Mouse (Mus musculus) embryonic facial prominence, embryonic 13.5 days (tissue): ENCODE measurements around the gene F13b. TPM values are rescaled to one million over a fixed set of nuclear protein-coding genes. Genes with fewer than 3 reads are reported as not detected.

Source experiments
- ATAC-seq: fragments of 200-750 bp; cut with Nextera tagmentation; 2 replicates; pipeline ENCODE4 v1.8.0; 2017; ENCODE audit warnings: low read depth; ENCODE audit not compliant: insufficient number of reproducible peaks, insufficient read depth, low FRiP score, low TSS enrichment
- H3K27ac ChIP-seq: fragments of 300-500 bp; sonication (generic); 2 replicates; pipeline ENCODE4 v1.5.1; 2015; ENCODE audit warnings: moderate library complexity, mild to moderate bottlenecking, inconsistent platforms
- H3K27me3 ChIP-seq: fragments of 300-500 bp; sonication (generic); 2 replicates; pipeline ENCODE4 v1.6.1; 2015; ENCODE audit warnings: mild to moderate bottlenecking, inconsistent platforms
- H3K36me3 ChIP-seq: fragments of 300-500 bp; sonication (generic); 2 replicates; pipeline ENCODE4 v1.6.1; 2015; ENCODE audit warnings: mild to moderate bottlenecking, inconsistent platforms
- H3K4me1 ChIP-seq: fragments of 300-500 bp; sonication (generic); 2 replicates; pipeline ENCODE4 v1.6.1; 2015; ENCODE audit warnings: inconsistent platforms
- H3K4me2 ChIP-seq: fragments of 300-500 bp; sonication (generic); 2 replicates; pipeline ENCODE4 v1.6.1; 2015; ENCODE audit warnings: moderate library complexity, mild to moderate bottlenecking, inconsistent platforms
- H3K4me3 ChIP-seq: fragments of 300-500 bp; sonication (generic); 2 replicates; pipeline ENCODE4 v1.5.1; 2015; ENCODE audit warnings: mild to moderate bottlenecking, inconsistent platforms
- H3K9ac ChIP-seq: fragments of 300-500 bp; sonication (generic); 2 replicates; pipeline ENCODE4 v1.6.1; 2015; ENCODE audit warnings: mild to moderate bottlenecking, inconsistent platforms
- H3K9me3 ChIP-seq: fragments of 300-500 bp; sonication (generic); 2 replicates; pipeline ENCODE4 v1.6.1; 2016; ENCODE audit warnings: inconsistent platforms
- WGBS: fragments of 180-500 bp; shearing (Covaris S2); methylation state at CpG from one replicate; pipeline ENCODE4 v1.1.7; 2015; ENCODE audit warnings: mixed read lengths; 5-methylcytosine and 5-hydroxymethylcytosine counted together
- polyA plus RNA-seq: library from polyadenylated mRNA; unstranded; fragments of >200 nt; fragmentation: Nextera tagmentation; extraction: Ambion mirVana; gene quantifications from 2 replicates; pipeline ENCODE4 v1.2.1, GENCODE M21; 2015

The F13b gene
- 0.26 TPM in 1 of 2 replicates, not detected in the other for polyA plus RNA-seq

- 89% methylated on average over 3 of the region's 3 CpGs for WGBS
- Histone ChIP-seq H3K27me3 (no peaks in the 10 kb centered on the region), H3K4me2 (no peak within 1 kb of the TSS), H3K9me3 (no peaks in the 10 kb centered on the region), H3K9ac (no peak within 1 kb of the TSS), H3K4me3 (no peak within 1 kb of the TSS), H3K36me3 (no peaks in the 10 kb centered on the region), H3K27ac (no peak within 1 kb of the TSS), H3K4me1 (no peaks in the 10 kb centered on the region)
- ATAC-seq, result no peak
These were observed at the start of gene F13b for GRCm38 (mm10) chr1:139501258-139501752. TSS of gene F13b (plus strand) at chr1:139501702.

GRCm38 (mm10) chr1:139454340-139455225 is 46.9 kb upstream of the F13b start, which contains the start of gene Aspm:
TSS of gene Aspm (plus strand) at chr1:139454772.
- WGBS, result under 1% methylated on average over 65 of the region's 65 CpGs
- Histone ChIP-seq H3K4me2 (peak within 1 kb of the TSS; percentile 94), H3K36me3 (peaks cover 11% of the 10 kb centered on the region; the same call in 1 of the 2 replicates), H3K4me1 (peaks cover 17% of the 10 kb centered on the region), H3K4me3 (peak within 1 kb of the TSS; percentile 87), H3K27me3 (no peaks in the 10 kb centered on the region), H3K9me3 (no peaks in the 10 kb centered on the region), H3K9ac (peak within 1 kb of the TSS; percentile 80), H3K27ac (peak within 1 kb of the TSS; percentile 23)
- ATAC-seq, result peak; percentile 97

DNA sequence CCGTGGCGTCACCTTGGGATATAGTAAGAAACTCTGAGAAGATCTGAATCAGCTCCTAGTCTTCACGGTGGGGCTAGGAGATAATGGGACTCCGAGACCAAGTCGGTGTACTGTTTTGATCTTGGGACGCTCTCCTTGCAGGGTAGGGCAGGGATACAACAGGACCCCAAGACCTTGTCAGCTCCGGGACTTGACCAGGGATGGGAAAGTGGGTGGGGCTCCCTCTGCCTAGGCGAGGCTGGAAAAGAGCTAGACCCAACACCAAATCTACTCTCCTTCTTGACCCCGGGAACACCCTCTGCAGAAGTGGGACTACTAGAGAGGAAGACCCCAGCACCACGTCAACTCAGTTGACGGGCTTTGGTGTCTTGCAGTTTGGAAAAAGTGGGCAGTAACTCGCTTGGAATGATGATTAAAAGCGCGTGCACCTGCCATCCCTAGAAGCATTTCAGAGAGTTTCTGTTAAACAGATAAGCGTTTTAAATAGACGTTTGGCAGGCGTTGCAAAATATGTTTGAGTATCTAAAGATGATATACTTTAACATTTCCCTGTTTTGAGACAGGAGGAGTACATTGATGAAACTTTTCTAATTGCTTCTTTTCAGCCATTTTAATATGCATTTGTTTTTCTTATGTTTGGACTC is 46.2 kb upstream of the F13b start:
- 0 out of 2 replicates have a peak, but pooled peaks have one; percentile 15 for ATAC-seq
- WGBS, result 2% methylated on average over 17 of the region's 17 CpGs
- no peaks in the 10 kb centered on the region for H3K27me3 ChIP-seq
- H3K36me3 ChIP-seq, result peaks cover 11% of the 10 kb centered on the region; the same call in 1 of the 2 replicates
- peaks cover 17% of the 10 kb centered on the region for H3K4me1 ChIP-seq
- peak overlapping the region; percentile 87 for H3K4me3 ChIP-seq
- peak overlapping the region; percentile 23; the same call in 1 of the 2 replicates for H3K27ac ChIP-seq
- H3K4me2 ChIP-seq, result peak overlapping the region; percentile 94
- H3K9me3 ChIP-seq, result no peaks in the 10 kb centered on the region
- peak overlapping the region; percentile 80 for H3K9ac ChIP-seq

GRCm38 (mm10) chr1:139460807-139461206 is 40.7 kb upstream of the F13b start:
- peaks cover 9% of the 10 kb centered on the region for H3K4me1 ChIP-seq
- no peaks in the 10 kb centered on the region for H3K27me3 ChIP-seq
- no peak overlapping the region for H3K4me3 ChIP-seq
- no peak overlapping the region for H3K9ac ChIP-seq
- H3K4me2 ChIP-seq, result no peak overlapping the region
- no peaks in the 10 kb centered on the region for H3K9me3 ChIP-seq
- H3K27ac ChIP-seq, result no peak overlapping the region
- H3K36me3 ChIP-seq, result peaks cover 50% of the 10 kb centered on the region
- WGBS, result 76% methylated on average over 5 of the region's 5 CpGs
- ATAC-seq, result no peak

GRCm38 (mm10) chr1:139465936-139466335 is 35.6 kb upstream of the F13b start:
- Histone ChIP-seq H3K4me1 (no peaks in the 10 kb centered on the region), H3K36me3 (peaks cover 70% of the 10 kb centered on the region), H3K4me3 (no peak overlapping the region), H3K27me3 (no peaks in the 10 kb centered on the region), H3K9me3 (no peaks in the 10 kb centered on the region), H3K9ac (no peak overlapping the region), H3K27ac (no peak overlapping the region), H3K4me2 (no peak overlapping the region)
- 91% methylated on average over 11 of the region's 11 CpGs for WGBS
- no peak for ATAC-seq

GRCm38 (mm10) chr1:139478898-139479297 is 22.6 kb upstream of the F13b start:
- Histone ChIP-seq H3K9me3 (no peaks in the 10 kb centered on the region), H3K27ac (no peak overlapping the region), H3K4me1 (no peaks in the 10 kb centered on the region), H3K9ac (no peak overlapping the region), H3K4me3 (no peak overlapping the region), H3K4me2 (no peak overlapping the region), H3K27me3 (no peaks in the 10 kb centered on the region), H3K36me3 (peaks cover 84% of the 10 kb centered on the region)
- ATAC-seq, result no peak
- 93% methylated on average over 11 of the region's 11 CpGs for WGBS

GRCm38 (mm10) chr1:139480246-139480645 is 21.3 kb upstream of the F13b start:
- H3K9me3 ChIP-seq, result no peaks in the 10 kb centered on the region
- 91% methylated on average over 8 of the region's 8 CpGs for WGBS
- no peak overlapping the region for H3K9ac ChIP-seq
- no peak overlapping the region for H3K4me2 ChIP-seq
- ATAC-seq, result no peak
- peaks cover 81% of the 10 kb centered on the region for H3K36me3 ChIP-seq
- no peaks in the 10 kb centered on the region for H3K4me1 ChIP-seq
- H3K4me3 ChIP-seq, result no peak overlapping the region
- H3K27me3 ChIP-seq, result no peaks in the 10 kb centered on the region
- H3K27ac ChIP-seq, result no peak overlapping the region

GRCm38 (mm10) chr1:139481146-139481545 is 20.4 kb upstream of the F13b start:
- H3K27me3 ChIP-seq, result no peaks in the 10 kb centered on the region

GRCm38 (mm10) chr1:139494630-139495029 is 6.9 kb upstream of the F13b start:
- ATAC-seq, result no peak
- no peaks in the 10 kb centered on the region for H3K27me3 ChIP-seq
- H3K36me3 ChIP-seq, result peaks cover 36% of the 10 kb centered on the region
- no peaks in the 10 kb centered on the region for H3K4me1 ChIP-seq
- no peak overlapping the region for H3K9ac ChIP-seq
- no peak overlapping the region for H3K27ac ChIP-seq
- H3K4me2 ChIP-seq, result no peak overlapping the region
- H3K9me3 ChIP-seq, result no peaks in the 10 kb centered on the region
- H3K4me3 ChIP-seq, result no peak overlapping the region
- 83% methylated on average over 3 of the region's 3 CpGs for WGBS

More at GRCm38 (mm10) chr1:139481146-139481545, 20.4 kb upstream of the F13b start:
- Histone ChIP-seq H3K9me3 (no peaks in the 10 kb centered on the region), H3K9ac (no peak overlapping the region), H3K36me3 (peaks cover 76% of the 10 kb centered on the region), H3K4me2 (no peak overlapping the region), H3K4me3 (no peak overlapping the region), H3K4me1 (no peaks in the 10 kb centered on the region), H3K27ac (no peak overlapping the region)
- no peak for ATAC-seq
- 95% methylated on average over 4 of the region's 4 CpGs for WGBS

DNA sequence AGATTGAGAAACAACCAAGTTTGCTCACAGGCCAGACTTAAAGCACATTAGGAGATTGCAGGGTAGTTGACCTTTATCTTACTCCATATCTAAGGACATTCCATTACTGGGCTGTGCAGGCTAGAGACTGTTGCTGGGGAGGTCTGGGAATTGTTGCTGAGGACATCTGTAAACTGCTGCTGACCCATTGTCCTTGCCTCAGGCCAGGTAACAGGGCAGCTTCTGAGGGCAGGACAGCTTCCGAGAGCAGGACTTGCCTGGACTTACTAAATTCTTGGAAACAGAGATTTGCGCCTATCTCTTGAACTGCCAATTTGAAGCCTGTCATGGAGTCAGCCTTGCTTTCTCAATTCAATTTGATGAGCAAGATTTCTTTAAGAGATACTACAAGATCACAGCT is 6.1 kb upstream of the F13b start:
- Histone ChIP-seq H3K27me3 (no peaks in the 10 kb centered on the region), H3K4me3 (no peak overlapping the region), H3K27ac (no peak overlapping the region), H3K9me3 (no peaks in the 10 kb centered on the region), H3K4me1 (no peaks in the 10 kb centered on the region), H3K9ac (no peak overlapping the region), H3K4me2 (no peak overlapping the region), H3K36me3 (peaks cover 30% of the 10 kb centered on the region)
- no peak for ATAC-seq
- WGBS, result 74% methylated on average over 2 of the region's 2 CpGs

DNA sequence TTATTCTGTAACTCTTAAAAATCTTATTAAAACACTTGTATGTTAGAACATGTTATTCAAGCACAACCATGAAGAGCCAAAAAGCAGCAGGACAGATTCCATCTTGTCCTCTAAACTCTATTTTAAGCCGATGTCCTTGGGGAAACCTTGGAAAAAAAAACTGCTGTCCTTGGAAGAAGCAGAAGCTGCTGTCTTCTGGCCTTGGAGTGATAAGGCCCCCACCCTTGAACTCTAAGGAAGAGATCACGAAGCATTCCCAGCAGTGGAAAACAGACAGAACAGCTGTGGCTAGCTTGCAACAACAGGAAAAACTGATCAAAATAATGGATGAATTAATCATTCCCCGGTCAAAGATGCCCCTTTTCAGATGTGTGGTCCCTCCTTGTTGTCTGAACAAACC is 5.3 kb upstream of the F13b start:
- Histone ChIP-seq H3K27me3 (no peaks in the 10 kb centered on the region), H3K4me3 (no peak overlapping the region), H3K4me1 (no peaks in the 10 kb centered on the region), H3K36me3 (peaks cover 23% of the 10 kb centered on the region), H3K27ac (no peak overlapping the region), H3K4me2 (no peak overlapping the region), H3K9me3 (no peaks in the 10 kb centered on the region), H3K9ac (no peak overlapping the region)
- ATAC-seq, result no peak
- WGBS, result 90% methylated on average over 3 of the region's 3 CpGs
